Mouse (Mus musculus) intestine, postnatal 0 days (tissue): Measurements from ENCODE around the gene Susd2. TPM values are rescaled to one million over a fixed set of nuclear protein-coding genes. Genes with fewer than 3 reads are reported as not detected.

Experiments
- ATAC-seq: fragments of 200-750 bp; cut with Nextera tagmentation; 2 replicates; pipeline ENCODE4 v1.8.0; 2017; ENCODE audit warnings: mild to moderate bottlenecking, moderate TSS enrichment, moderate library complexity
- H3K27ac ChIP-seq: fragments of 300-500 bp; sonication (generic); 2 replicates; pipeline ENCODE4 v1.5.1; 2014; ENCODE audit warnings: mild to moderate bottlenecking, low read depth, low read length, moderate library complexity
- H3K27me3 ChIP-seq: fragments of 300-500 bp; sonication (generic); replicated peaks from 2 replicates; pipeline ENCODE4 v1.6.1; 2014; ENCODE audit warnings: low read length, mixed read lengths; ENCODE audit not compliant: control insufficient read depth, insufficient read depth
- H3K36me3 ChIP-seq: fragments of 300-500 bp; sonication (generic); 2 replicates; pipeline ENCODE4 v1.6.1; 2014; ENCODE audit warnings: mild to moderate bottlenecking, moderate library complexity; ENCODE audit not compliant: control insufficient read depth, insufficient read depth
- H3K4me1 ChIP-seq: fragments of 300-500 bp; sonication (generic); replicated peaks from 2 replicates; pipeline ENCODE4 v1.6.1; 2014; ENCODE audit warnings: antibody characterized with exemption, low read length, mixed read lengths; ENCODE audit not compliant: control insufficient read depth, insufficient read depth
- H3K4me2 ChIP-seq: fragments of 300-500 bp; sonication (generic); replicated peaks from 2 replicates; pipeline ENCODE4 v1.6.1; 2014; ENCODE audit warnings: low read depth, mild to moderate bottlenecking, moderate library complexity
- H3K4me3 ChIP-seq: fragments of 300-500 bp; sonication (generic); 2 replicates; pipeline ENCODE4 v1.5.1; 2014; ENCODE audit warnings: low read depth, low read length
- H3K9ac ChIP-seq: fragments of 300-500 bp; sonication (generic); 2 replicates; pipeline ENCODE4 v1.6.1; 2014; ENCODE audit warnings: mild to moderate bottlenecking, low read depth, low read length
- H3K9me3 ChIP-seq: fragments of 300-500 bp; sonication (generic); 2 replicates; pipeline ENCODE4 v1.6.1; 2016; ENCODE audit warnings: mixed run types; ENCODE audit not compliant: control insufficient read depth
- CTCF ChIP-seq: sonication (generic); IDR thresholded peaks from 2 replicates; pipeline ENCODE4 v1.5.1; 2016; ENCODE audit warnings: low read depth, mild to moderate bottlenecking, control low read depth, antibody characterized with exemption, moderate library complexity
- WGBS: fragments of 180-500 bp; shearing (Covaris S2); extraction: QIAGEN DNeasy Blood & Tissue Kit; methylation state at CpG from one replicate; pipeline ENCODE4 v1.1.7; 2014; 5-methylcytosine and 5-hydroxymethylcytosine counted together
- polyA plus RNA-seq: library from polyadenylated mRNA; unstranded; fragments of >200 nt; fragmentation: Nextera tagmentation; extraction: Ambion mirVana; gene quantifications from 2 replicates; pipeline ENCODE4 v1.2.1, GENCODE M21; 2015

The Susd2 gene
- polyA plus RNA-seq, 1 experiment from 2014 or later = 37.2 TPM

DNA sequence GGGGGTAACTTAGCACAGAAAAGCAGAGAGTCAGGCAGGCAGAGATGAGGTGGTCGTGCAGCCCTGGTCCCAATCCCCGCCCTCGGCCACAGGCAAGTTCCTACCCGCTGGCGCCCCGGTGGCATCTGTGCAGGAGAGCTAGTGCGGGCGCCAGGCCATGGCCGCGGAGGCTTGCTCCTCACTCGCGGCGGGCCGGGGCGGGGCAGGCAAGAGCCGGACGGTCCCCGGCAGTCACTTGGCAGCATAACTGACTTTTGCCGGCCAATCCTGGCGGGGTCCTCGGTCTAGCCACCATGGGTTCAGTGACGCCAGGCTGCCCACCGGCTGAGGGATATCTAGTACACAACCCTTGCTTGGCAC is 24.1 kb upstream of the Susd2 start:
- TF ChIP-seq CTCF = peak; percentile 27
- peaks cover 28% of the 10 kb centered on the region for H3K36me3 ChIP-seq
- H3K27me3 ChIP-seq = no peaks in the 10 kb centered on the region
- WGBS = 2% methylated on average over 23 of the region's 23 CpGs
- H3K9ac ChIP-seq = peak overlapping the region; percentile 78
- peak; percentile 62 for ATAC-seq
- H3K4me3 ChIP-seq = peak overlapping the region; percentile 67
- H3K4me2 ChIP-seq = peak overlapping the region; percentile 95
- H3K4me1 ChIP-seq = no peaks in the 10 kb centered on the region
- peak overlapping the region; percentile 71 for H3K27ac ChIP-seq
- no peaks in the 10 kb centered on the region for H3K9me3 ChIP-seq

GRCm38 (mm10) chr10:75667115-75667910 is 23.5 kb upstream of the Susd2 start:
- H3K4me3 ChIP-seq = peak overlapping the region; percentile 67
- peak overlapping the region; percentile 78 for H3K9ac ChIP-seq
- peak overlapping the region; percentile 71 for H3K27ac ChIP-seq
- H3K4me1 ChIP-seq = no peaks in the 10 kb centered on the region
- no peak for TF ChIP-seq CTCF
- peak; percentile 74 for ATAC-seq
- H3K4me2 ChIP-seq = peak overlapping the region; percentile 95
- H3K27me3 ChIP-seq = no peaks in the 10 kb centered on the region
- WGBS = 2% methylated on average over 63 of the region's 63 CpGs
- no peaks in the 10 kb centered on the region for H3K9me3 ChIP-seq
- peaks cover 33% of the 10 kb centered on the region for H3K36me3 ChIP-seq

DNA sequence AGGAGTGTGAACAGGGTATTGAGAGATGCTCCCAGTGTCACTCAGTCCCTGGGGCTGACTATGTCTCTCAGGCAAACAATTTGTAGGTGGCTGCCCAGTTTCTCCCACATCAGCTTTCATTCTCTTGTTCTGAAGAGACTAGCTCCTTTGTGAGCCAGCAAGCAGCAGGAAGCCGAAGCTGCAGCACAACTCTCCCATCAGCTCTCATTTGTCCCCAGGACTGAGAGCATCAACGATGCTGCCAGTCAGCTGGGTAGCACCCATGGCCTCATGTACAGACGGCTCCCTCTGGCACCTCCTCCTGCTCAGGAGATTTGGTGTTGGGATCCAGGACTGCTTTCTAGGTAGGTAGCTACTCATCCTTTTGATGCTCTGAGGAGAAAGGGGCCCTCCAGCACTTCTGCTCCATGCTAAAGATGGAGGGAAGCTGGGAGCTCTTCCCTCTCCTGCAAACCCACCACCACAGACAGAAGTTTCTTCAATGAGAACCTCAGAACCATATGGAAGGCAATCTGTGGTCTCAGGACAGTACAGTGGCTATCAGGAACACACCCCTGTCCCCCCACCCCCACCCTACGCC is 22.7 kb upstream of the Susd2 start:
- no peak for TF ChIP-seq CTCF
- H3K4me3 ChIP-seq = peak overlapping the region; percentile 67
- peaks cover 39% of the 10 kb centered on the region for H3K36me3 ChIP-seq
- peak overlapping the region; percentile 71; the same call in 1 of the 2 replicates for H3K27ac ChIP-seq
- ATAC-seq = no peak
- peak overlapping the region; percentile 95 for H3K4me2 ChIP-seq
- H3K27me3 ChIP-seq = no peaks in the 10 kb centered on the region
- no peaks in the 10 kb centered on the region for H3K4me1 ChIP-seq
- WGBS = 58% methylated on average over 4 of the region's 4 CpGs
- peak overlapping the region; percentile 78; the same call in 1 of the 2 replicates for H3K9ac ChIP-seq
- H3K9me3 ChIP-seq = no peaks in the 10 kb centered on the region

- H3K27me3 ChIP-seq = no peaks in the 10 kb centered on the region
- H3K27ac ChIP-seq = no peak overlapping the region
- H3K9me3 ChIP-seq = no peaks in the 10 kb centered on the region
- no peak overlapping the region for H3K9ac ChIP-seq
- H3K4me3 ChIP-seq = no peak overlapping the region
- TF ChIP-seq CTCF = no peak
- 93% methylated on average over 6 of the region's 6 CpGs for WGBS
- H3K4me1 ChIP-seq = no peaks in the 10 kb centered on the region
- peaks cover 46% of the 10 kb centered on the region for H3K36me3 ChIP-seq
- ATAC-seq = no peak
- no peak overlapping the region for H3K4me2 ChIP-seq
Observed at GRCm38 (mm10) chr10:75664673-75665270, 21.0 kb upstream of the Susd2 start.

DNA sequence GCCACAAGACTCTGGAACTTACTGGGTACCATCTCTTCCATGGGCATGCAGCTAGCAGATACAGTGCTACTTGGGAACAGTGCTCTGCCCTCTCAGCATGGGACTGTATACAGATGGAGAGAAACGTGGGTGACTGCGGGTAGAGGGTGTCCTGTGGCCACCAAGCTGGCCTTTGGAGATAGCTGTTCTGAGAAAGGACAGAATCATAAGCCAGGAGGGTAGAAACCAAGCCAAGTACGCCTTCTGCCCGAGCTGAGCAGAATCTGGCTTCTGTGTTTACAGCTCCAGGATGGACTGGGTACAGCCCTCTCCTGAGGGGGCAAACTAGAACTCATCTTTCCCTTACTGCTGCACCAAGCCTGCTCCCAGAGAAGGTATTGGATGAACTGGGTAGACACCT is 18.8 kb upstream of the Susd2 start:
- Histone ChIP-seq H3K4me1 (no peaks in the 10 kb centered on the region), H3K4me3 (no peak overlapping the region), H3K4me2 (no peak overlapping the region), H3K9me3 (no peaks in the 10 kb centered on the region), H3K9ac (no peak overlapping the region), H3K27ac (no peak overlapping the region), H3K27me3 (no peaks in the 10 kb centered on the region), H3K36me3 (peaks cover 68% of the 10 kb centered on the region)
- 84% methylated on average over 4 of the region's 4 CpGs for WGBS
- no peak for ATAC-seq
- TF ChIP-seq CTCF = no peak

GRCm38 (mm10) chr10:75661876-75662275 is 18.1 kb upstream of the Susd2 start:
- Histone ChIP-seq H3K36me3 (peaks cover 75% of the 10 kb centered on the region), H3K9me3 (no peaks in the 10 kb centered on the region), H3K9ac (no peak overlapping the region), H3K27me3 (no peaks in the 10 kb centered on the region), H3K4me3 (no peak overlapping the region), H3K4me2 (no peak overlapping the region), H3K27ac (no peak overlapping the region), H3K4me1 (no peaks in the 10 kb centered on the region)
- ATAC-seq = no peak
- WGBS = 81% methylated on average over 3 of the region's 3 CpGs
- no peak for TF ChIP-seq CTCF
